Mouse (Mus musculus): ENCODE results near the gene Mgst3. TPM values are rescaled to one million over a fixed set of nuclear protein-coding genes. Genes with fewer than 3 reads are reported as not detected.
A peak's percentile ranks its signal among the peaks of the same experiment; 100 is the strongest.

Gene Mgst3
- total RNA-seq, 2 experiments from 2014 or later, result 324 to 329 TPM

DNA sequence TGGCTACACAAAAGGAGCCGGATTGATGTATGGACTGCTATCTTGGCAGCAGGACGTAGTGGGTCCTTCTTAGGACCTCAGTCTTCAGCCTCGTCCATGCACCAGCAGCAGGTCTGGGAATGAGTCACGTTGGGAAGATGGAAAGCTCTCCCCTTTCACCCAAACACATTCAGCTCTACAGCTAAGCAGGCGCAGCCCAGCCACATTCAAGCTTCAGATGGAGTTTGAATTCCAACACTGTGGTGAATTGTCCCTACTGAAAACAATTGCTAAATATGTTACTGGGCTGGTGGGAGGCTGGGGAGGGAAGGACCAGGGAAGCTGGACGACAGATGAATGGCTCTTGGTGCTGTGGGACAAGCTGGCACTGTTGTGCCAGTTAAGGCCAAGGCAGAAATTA is 5.1 kb downstream of the Mgst3 start:
- no peak for DNase-seq
- intact Hi-C loops (cut with DNase I), result no loop called here

DNA sequence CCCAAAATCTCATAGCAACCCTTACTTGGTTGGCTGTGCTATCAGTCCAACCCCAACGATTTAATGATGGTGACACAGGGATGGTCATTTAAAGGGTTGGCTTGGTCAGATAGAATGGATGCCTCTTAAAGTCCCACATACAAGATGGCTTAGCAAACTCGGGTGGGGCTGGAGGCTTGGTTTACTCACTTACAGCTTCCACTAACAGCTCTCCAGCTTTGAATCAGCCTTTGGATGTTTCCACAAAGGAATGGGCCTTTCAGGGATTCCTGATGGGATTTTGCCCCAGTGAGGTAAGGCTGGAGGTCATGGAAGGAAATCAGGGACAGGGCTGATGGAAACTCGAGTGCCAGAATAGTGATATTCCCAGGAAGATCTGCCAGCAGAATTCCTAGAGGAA is 5.8 kb downstream of the Mgst3 start:
- intact Hi-C loops (cut with DNase I), result no loop called here

DNA sequence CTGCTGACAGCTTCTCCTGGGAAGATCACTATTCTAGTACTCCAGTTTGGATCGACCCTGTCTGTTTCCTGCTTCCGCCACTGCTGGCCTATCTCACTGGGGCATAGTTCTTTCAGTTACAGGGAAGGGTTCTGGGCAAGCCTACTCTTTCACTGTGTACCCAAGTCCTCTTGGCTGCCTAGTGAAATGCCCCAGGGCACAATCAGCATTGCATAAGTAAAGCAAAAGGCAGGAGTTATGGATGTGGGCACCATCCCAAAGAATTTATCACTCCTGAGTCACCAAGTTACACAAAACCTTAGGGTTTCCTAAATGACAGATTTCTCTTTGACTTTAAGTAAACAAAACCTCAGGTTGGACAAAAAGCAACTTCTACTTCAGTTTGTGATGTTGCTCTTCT is 6.3 kb downstream of the Mgst3 start:
- intact Hi-C loops (cut with DNase I), result no loop called here
- DNase-seq, result no peak

More for the DNA sequence above, 5.8 kb downstream of the Mgst3 start:
- DNase-seq, result no peak

DNA sequence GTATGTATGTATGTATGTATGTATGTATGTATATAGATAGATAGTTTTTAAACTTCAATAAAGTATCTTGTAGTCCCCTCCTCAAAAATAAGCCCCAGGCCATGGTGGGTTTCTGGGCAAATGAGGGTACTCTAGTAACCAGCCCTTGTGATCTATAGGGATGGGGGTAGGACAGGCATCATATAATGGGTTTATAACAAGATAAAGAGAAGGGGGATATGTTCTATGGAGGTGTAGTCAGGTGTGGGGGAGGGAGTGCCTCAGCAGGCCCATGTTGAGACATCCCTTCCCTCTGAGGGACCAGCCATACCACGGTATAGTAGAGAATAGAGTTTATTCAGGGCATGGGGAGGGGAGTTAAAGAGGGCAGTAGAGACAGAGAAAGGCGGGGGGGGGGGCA is 7.2 kb downstream of the Mgst3 start:
- no peak for DNase-seq
- intact Hi-C loops (cut with DNase I), result no loop called here

DNA sequence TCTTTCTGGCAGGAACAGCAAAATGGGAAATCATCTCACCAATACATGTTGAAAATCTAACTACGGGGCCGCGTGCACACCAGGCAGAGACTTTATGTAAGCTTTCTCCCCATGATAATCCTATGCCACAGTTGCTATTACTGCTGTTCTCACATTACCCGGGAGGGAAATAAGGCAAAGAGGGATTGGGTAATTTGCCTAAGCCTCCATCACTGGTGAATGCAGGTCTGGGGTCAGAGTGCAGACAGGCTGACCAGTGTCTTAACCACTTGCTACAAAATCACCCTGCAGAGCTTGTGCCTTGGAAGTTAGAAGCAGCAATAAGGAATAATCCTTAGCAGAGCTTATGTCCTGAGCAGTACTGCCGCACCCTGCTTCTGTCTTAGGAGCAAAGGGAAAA is 8.0 kb downstream of the Mgst3 start:
- no peak for DNase-seq
- intact Hi-C loops (cut with DNase I), result no loop called here

DNA sequence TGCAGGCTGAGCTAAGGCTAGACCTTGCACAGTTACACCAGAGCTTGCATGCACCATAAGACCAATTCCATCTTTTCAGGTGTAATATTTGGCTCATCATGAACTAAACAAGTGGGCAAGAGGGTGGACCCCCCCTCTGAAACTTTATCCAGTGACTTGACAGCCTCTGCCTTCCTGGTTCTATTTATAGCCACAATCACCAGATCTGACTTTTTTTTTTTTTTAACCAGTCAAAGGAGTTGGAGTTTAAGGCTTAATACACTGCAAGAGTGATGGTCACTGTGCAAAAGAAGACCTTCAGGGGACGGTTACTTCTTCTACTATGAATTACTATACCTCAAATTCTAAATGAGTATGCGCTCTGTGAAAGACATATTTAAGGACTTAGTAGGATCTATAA is 8.4 kb downstream of the Mgst3 start:
- no peak for DNase-seq
- intact Hi-C loops (cut with DNase I), result no loop called here

DNA sequence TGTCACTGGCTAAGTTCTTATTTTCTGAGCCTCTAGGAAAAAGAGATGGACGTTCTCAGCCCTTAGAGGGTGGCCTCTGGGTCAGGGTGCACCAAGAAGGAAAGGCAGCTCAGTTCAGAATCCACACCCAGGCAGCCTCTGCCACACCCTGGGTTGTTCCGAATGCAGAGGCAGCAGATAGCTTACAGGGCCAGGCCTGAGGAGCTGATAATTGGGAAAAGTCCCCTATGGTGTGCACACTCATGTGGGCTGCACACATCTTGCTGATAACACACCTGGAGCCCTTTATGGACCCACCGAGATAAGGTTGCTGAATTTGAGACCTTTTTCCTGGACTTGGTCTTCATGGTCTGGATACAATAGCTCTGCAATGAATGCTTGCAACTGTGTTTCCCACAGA is 9.5 kb downstream of the Mgst3 start:
- no peak for DNase-seq
- intact Hi-C loops (cut with DNase I), result no loop called here

DNA sequence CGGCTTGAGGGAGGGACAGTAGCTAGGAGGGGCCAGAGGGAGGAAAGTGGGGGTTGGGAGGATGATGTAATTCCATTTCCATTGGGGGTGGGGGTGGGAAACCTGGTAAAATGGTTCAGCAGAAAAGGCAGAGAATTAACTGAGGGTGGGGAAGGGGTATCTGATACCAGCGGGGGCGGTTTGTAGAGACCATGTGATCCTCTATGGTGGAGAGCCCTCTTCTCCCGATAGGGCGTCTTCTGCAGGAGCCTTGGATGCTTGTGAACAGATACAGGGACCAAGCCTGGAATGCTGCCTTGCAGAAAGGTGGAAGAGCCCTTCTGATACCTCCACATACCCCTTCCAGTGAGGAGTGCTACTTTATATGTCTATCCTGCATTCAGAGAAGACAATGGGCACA is 10.5 kb downstream of the Mgst3 start:
- no peak for DNase-seq
- intact Hi-C loops (cut with DNase I), result no loop called here

DNA sequence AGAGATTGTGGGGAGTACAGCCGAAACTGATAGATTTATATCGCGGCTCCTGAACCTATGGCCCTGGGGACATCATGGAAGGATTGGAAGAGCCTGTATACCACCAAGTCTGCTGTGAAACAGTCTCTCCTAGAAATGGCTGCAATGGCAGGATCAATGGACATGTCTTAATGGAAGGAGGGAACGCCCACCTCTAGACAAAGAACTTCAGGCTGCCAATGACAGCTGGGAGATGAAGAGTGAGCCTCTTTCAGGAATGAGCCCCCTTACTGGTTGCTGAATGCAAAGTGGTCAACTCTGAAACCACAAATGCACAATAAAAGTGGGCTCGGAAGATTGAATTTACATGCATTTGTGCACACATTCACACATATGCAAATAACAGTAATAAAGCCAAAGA is 10.9 kb downstream of the Mgst3 start:
- DNase-seq, result no peak
- intact Hi-C loops (cut with DNase I), result no loop called here

DNA sequence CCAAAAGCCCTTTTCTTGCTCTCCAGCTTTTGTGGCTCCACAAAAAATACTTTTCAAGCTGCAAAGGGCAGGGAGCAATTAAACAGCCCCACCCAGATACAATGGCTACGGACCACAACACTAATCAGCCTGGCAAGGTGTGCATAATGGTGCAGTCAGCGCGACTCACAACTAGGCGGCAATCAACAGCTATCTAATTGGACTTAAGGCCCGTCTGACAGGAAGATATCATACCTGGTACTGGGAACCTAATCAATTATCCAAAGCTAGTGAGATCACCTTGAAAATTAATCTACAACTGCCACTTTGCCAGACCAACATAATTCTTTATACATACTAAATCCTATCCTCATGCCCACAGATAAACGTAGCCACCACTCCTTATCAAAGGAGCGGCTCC is 11.3 kb downstream of the Mgst3 start:
- intact Hi-C loops (cut with DNase I), result no loop called here
- DNase-seq, result no peak

DNA sequence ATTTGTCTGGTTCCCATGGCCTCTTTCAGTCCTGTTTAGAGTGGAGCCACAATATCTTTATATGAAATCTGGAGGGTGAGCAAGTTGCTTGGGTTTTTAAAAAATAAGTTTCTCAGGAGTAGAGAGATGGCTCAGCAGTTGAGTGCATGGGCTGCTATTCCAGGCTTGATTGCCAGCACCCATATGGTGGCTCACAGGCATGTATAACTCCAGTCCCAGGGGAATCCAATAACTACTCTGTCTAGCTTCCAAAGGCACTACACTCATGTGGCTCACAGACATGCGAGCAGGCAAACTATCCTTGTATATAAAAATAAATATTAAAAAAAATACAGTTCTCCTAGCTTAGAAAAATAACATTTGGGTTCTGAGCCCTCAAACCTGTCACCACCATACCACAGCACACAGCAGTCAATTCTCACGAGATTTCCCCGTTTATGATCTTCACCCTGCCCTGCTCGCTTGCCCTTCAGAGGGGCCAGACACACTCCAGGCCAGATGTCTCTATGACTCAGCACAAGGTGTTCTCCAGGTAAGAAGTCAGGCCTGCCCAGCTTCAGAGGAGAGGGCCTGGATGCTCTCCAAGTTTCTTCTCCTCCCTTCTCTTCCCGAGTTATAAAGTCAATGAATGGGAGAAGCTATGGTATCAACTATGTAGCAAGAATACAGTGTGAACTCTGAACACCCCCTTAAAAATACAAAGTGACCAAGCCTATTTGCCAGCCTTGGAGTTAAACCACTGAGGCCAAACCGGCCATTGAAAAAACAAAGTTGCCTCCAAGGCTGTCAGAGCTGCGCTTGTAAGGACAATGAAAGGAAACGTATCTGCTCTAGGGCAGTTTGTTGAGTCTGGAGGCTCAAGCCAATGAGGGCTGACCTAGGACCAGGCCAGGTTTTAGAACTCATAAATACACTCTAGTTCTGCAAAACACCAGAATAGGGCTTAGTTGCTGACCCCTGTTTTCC is 12.3 kb downstream of the Mgst3 start:
- intact Hi-C loops (cut with DNase I), result no loop called here
- no peak for DNase-seq

DNA sequence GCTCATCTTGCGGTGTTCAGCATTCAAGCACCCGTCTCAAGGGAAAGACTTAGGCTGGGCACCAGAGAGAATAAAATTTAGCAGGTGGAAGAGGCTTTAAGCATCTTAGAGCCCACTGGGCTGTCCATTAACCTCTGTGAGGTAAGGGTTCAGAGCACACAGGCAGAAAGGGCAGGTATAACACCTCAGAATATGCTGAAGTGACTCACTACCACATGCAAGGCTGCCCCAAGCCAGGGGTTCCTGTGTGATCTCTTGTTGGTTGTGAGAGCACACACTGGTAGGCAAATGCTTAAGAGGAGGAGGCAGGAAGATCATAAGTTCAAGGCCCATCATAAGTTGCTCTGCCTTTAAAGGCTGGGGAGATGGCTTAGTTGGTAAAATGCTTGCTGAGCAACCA is 13.4 kb downstream of the Mgst3 start:
- no peak for DNase-seq
- intact Hi-C loops (cut with DNase I), result no loop called here

DNA sequence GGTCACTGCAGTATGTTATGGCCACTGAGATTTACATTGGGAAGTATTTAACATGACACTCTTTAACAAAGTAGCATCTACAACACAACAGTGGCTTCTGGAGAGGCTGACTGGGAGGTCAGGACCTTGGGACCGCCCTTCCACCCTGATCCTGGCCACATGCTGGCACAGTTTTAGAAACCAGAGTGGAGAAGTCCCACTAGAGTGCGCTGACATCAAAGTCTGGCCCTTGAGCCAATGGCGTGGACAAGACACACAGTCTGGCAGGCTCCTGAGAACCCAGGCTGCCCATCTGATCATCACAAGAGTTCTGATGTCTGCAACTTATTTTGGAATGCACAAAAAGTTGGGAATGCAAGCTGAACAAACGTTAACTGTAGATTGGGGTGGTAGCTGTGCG is 13.9 kb downstream of the Mgst3 start:
- intact Hi-C loops (cut with DNase I), result no loop called here
- no peak for DNase-seq

DNA sequence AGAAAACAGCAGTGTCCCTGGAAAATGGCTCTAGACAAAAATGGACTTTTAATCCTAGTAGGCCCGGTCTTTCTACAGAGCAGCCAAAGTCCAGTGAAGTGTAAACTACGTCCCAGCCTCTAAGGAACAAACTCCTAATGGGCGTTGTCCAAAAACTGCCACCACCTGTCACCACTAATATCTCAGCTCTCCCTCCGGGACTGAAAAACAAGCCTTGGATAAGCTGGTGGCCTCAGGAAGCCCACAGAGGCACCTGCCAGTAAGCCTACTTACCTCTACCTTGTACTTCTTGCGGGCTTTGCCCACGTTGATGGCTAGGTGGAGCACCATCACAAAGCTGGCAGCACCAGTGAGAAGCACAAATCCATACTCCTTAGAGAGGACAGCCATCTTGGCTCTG is 15.6 kb downstream of the Mgst3 start:
- intact Hi-C loops (cut with DNase I), result no loop called here
- no peak for DNase-seq

DNA sequence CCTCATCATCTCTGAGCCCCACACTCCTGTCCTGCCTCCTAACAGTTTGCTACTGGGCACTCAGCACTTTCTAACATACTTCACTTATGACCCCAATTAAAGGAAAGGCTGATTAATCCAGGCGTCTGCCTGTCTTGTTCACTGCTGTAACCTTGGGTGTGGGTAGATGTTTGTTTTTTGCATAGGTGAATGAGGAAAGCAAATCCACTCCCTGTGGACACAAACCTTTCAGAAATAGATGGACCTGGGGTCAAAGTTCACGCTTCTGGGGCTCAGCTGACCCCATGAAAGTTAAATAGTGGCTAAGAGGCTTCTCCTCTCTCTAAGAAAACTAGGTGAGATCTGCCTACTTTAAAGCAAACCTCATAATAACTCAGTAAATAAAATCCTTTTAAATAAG is 18.7 kb downstream of the Mgst3 start:
- no peak for DNase-seq
- intact Hi-C loops (cut with DNase I), result no loop called here

DNA sequence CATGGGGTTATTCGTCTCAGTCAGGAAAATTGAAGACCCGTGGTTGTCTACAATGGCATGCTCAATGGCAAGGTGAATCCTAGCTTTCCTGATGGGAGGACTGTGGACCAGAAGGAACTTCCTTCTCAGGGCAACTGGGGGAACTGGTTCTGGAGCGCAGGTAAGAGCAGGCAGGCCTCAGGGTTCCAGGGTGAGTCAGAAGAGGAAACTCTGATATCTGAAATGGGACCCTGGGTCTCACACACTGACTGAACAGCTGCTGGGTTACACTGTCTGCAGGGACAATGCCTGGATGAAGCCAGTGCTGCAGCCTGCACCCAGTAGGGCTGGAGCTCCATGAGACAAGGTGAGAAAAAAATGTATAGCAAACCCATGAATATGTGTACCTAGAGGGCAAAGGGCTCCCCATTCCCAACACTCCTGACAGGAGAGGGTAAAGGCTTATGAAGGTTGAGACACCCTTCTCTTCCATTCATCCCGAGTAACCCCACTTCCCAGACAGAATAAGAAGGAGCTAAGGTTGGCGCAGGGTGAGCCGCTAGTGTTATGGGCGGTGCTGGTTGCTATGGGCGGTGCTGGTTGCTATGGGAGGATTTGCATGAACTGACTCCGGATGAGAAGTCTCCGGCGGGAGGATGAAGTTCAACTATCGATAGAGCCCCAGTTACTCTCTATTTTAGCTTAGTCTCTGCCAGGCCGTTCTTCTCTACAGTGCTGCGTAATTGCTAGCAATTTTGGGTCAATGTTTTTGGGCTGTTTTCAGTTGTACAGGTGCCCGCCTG is 19.4 kb downstream of the Mgst3 start:
- DNase-seq, result peak in 1 of 2 experiments; percentile 35
- intact Hi-C loops (cut with DNase I), result no loop called here

DNA sequence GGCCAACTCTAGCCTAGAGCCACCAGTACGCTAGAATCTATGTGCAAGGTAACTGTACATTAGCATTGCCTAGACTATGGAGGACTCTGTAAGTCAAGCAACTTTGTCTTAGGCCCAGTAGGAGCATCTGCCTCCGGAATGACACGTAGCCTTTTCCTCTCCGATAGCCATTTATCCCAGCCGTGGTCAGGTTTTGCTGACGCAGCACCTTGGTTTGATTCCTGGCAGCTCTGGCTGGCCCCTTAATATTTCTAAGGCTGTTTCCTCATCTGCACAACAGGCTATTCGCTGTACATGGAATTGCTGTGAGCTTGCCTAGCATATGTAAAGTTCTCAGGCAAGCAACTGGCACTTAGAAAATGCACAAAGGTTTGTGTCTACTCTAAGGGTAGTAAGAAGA is 20.9 kb downstream of the Mgst3 start:
- no peak for DNase-seq
- intact Hi-C loops (cut with DNase I), result no loop called here

DNA sequence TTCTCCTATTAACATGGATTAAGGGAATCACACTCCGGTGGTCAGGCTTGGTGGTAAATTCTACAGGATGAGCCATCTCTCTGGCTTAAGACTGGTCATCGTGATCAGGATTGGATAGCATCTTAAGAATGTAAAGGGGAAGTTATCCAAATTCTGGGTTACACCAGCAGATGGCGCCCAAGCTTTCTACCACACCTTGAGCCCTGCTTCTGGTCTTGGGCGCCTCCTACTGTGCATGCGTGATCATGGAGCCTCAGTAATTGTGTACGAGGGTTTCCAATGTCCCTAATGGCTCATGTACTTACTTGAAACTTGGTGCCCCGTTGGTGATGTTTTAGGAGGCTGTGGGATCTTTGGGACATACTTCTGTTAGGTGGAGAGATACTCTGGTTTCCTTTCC is 23.7 kb downstream of the Mgst3 start:
- intact Hi-C loops (cut with DNase I), result loop anchor here (1.0 kb wide), 1 partner anchor 24 kb away; no protein-coding TSS in a partner anchor
- peak; percentile 86 to 90 for DNase-seq

DNA sequence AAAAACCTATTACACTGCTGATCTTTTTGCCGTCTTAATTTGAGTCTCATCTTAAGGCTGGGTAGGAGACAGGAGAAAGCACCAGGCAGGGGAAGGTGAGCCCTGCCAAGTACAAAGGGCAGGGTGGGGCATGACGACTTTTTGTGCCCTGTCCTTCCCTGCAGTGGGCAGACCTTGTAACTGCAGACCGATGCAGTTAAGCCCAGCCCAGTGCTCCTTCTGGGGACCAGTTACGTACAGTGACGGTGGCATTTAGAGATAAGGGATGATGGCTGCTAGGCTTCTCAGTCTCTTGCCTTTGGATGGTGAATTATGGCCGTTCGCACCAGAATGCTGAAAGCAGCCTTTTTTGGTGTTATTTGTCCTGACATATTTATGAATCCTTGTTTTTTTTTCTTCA is 25.1 kb downstream of the Mgst3 start:
- intact Hi-C loops (cut with DNase I), result no loop called here
- DNase-seq, result no peak

DNA sequence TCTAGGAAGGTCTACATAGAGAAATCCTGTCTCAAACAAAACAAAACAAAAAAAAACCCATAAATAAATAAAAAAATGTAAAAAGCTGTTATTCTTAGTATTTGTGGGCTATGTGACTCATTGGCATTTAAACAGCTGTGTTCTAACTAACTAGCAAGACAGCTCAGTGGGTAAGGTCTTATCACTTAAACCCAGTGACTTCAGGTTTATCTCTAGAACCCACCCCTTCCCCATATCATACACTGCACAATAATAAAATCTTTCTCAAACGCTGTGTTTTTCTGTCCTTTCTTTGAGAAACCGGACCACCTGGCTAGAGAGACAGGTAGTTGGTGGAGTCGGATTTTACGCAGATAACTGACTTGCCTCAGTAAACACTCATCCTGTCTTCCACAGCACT is 25.6 kb downstream of the Mgst3 start:
- no peak for DNase-seq
- intact Hi-C loops (cut with DNase I), result no loop called here

DNA sequence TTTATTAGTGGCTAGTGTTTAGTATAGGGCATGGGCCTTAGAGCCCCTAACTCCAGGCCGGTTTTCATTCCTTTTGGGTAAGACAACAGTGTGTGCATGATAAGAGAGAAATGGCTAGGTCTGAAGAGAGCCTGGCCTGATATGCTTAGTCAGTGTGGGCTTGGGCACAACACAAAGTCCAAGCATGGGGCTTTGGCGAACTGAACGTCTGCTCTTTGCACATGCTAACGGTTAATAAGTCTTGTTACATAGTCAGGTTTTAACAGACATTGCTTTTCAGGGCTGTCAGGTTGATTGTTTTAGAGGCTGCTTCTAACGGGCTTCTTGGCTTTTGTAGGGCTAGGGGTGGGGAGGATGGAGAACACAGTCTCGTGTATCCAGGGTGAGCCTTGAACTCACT is 27.0 kb downstream of the Mgst3 start:
- intact Hi-C loops (cut with DNase I), result no loop called here
- no peak for DNase-seq

DNA sequence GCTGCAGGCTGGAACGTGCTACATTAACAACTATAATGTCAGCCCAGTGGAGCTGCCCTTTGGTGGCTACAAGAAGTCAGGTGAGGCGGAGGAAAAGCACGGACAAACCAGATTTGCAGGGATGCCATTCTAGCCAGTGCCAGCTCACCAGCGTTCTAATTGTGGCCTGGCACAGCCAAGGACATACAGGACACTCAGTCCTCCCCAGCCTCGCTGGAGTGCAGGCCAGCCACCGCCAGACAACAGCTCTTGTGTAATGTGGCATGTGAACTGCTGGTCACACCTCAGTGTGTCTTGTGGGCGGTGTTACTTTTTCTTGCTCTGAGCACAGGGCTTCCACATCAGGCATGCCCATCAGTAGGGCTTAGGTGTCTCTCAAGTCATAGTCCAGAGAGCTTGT is 27.8 kb downstream of the Mgst3 start:
- intact Hi-C loops (cut with DNase I), result no loop called here
- peak; percentile 28 to 43 for DNase-seq
